ENCODE assay signal across 17 mouse cellular contexts in genomic region chr6:8716539-8716938, GRCm38 (mm10).
DNase-seq lines count a peak whose midpoint lies in the region; ATAC-seq lines count a peak whose summit lies in the region.
"Had no signal": no experiment of that assay in that cellular context is flagged by ENCODE, and none has a peak within 500 bp of the region (broad histone marks: within the 10 kb centered on the region; RNA-seq: fewer than 3 reads in every experiment).

No protein-coding gene starts in this region.

- H3K4me2 ChIP-seq in limb, embryonic 13.5 days (replicated peaks): no peak overlapping the region
- no peak overlapping the region for H3K4me2 ChIP-seq in forebrain, embryonic 13.5 days
- H3K4me2 ChIP-seq: embryonic facial prominence, embryonic 12.5 days had no signal

- H3K27me3 ChIP-seq in limb, embryonic 13.5 days: no peaks in the 10 kb centered on the region
- H3K27me3 ChIP-seq in limb, embryonic 10.5 days (ENCODE audit: low read depth, poor library complexity, severe bottlenecking): no peaks in the 10 kb centered on the region
- no peaks in the 10 kb centered on the region for H3K27me3 ChIP-seq in forebrain, embryonic 13.5 days
- H3K27me3 ChIP-seq: embryonic facial prominence, embryonic 12.5 days had no signal

- no peaks in the 10 kb centered on the region for H3K9me3 ChIP-seq in limb, embryonic 13.5 days
- H3K9me3 ChIP-seq in limb, embryonic 10.5 days (replicated peaks): no peaks in the 10 kb centered on the region
- no peaks in the 10 kb centered on the region for H3K9me3 ChIP-seq in forebrain, embryonic 13.5 days (replicated peaks)
- H3K9me3 ChIP-seq: embryonic facial prominence, embryonic 10.5 days; embryonic facial prominence, embryonic 12.5 days had no signal

- ATAC-seq in limb, embryonic 13.5 days (ENCODE audit: low FRiP score, low read depth): peak; percentile 19; the same call in 1 of the 2 replicates
- peak; percentile 48 for ATAC-seq in megakaryocyte progenitor cell, adult 5-6 weeks (replicated peaks; ENCODE audit: poor library complexity)
- ATAC-seq in forebrain, embryonic 13.5 days: no peak
- ATAC-seq: forebrain, embryonic 14.5 days; forebrain, embryonic 16.5 days had no signal

- WGBS in limb, embryonic 13.5 days: 82% methylated on average over 2 of the region's 2 CpGs
- 93% methylated on average over 2 of the region's 2 CpGs for WGBS in limb, embryonic 10.5 days
- WGBS in forebrain, embryonic 13.5 days: 95% methylated on average over 2 of the region's 2 CpGs

- no peak overlapping the region for H3K4me3 ChIP-seq in limb, embryonic 13.5 days
- H3K4me3 ChIP-seq in limb, embryonic 10.5 days: no peak overlapping the region
- no peak overlapping the region for H3K4me3 ChIP-seq in brown adipose tissue, adult 24 weeks (ENCODE audit: insufficient read depth, low read depth, low read length)
- no peak overlapping the region for H3K4me3 ChIP-seq in forebrain, embryonic 13.5 days
- H3K4me3 ChIP-seq: embryonic facial prominence, embryonic 10.5 days; embryonic facial prominence, embryonic 12.5 days had no signal

- no peak for DNase-seq in limb, embryonic 10.5 days (ENCODE audit: low spot score)
- no peak for DNase-seq in adrenal gland, adult 2 months
- DNase-seq: adrenal gland, postnatal 10 days; adrenal gland, postnatal 25 days; cerebellum, adult 11-12 months; cerebellum, adult 2 months; cerebellum, adult 9-10 months; cerebellum, postnatal 10 days; cerebellum, postnatal 25 days had no signal

- no peaks in the 10 kb centered on the region for H3K36me3 ChIP-seq in limb, embryonic 13.5 days
- no peaks in the 10 kb centered on the region for H3K36me3 ChIP-seq in limb, embryonic 10.5 days
- no peaks in the 10 kb centered on the region for H3K36me3 ChIP-seq in forebrain, embryonic 13.5 days (ENCODE audit: poor library complexity, severe bottlenecking)
- H3K36me3 ChIP-seq: embryonic facial prominence, embryonic 10.5 days; embryonic facial prominence, embryonic 12.5 days had no signal

- no peak overlapping the region for H3K9ac ChIP-seq in limb, embryonic 13.5 days
- no peak overlapping the region for H3K9ac ChIP-seq in forebrain, embryonic 13.5 days
- H3K9ac ChIP-seq: embryonic facial prominence, embryonic 12.5 days had no signal

- H3K27ac ChIP-seq in limb, embryonic 13.5 days: no peak overlapping the region
- H3K27ac ChIP-seq in limb, embryonic 10.5 days: no peak overlapping the region
- H3K27ac ChIP-seq in brown adipose tissue, adult 24 weeks (replicated peaks; ENCODE audit: low read depth, low read length): peak overlapping the region; percentile 56
- no peak overlapping the region for H3K27ac ChIP-seq in forebrain, embryonic 13.5 days
- H3K27ac ChIP-seq: embryonic facial prominence, embryonic 10.5 days; embryonic facial prominence, embryonic 12.5 days had no signal

- peaks cover 13% of the 10 kb centered on the region for H3K4me1 ChIP-seq in limb, embryonic 13.5 days
- peaks cover 8% of the 10 kb centered on the region; the same call in 1 of the 2 replicates for H3K4me1 ChIP-seq in limb, embryonic 10.5 days
- H3K4me1 ChIP-seq in brown adipose tissue, adult 24 weeks (ENCODE audit: control insufficient read depth, insufficient read depth, insufficient read length, low read length): no peaks in the 10 kb centered on the region
- H3K4me1 ChIP-seq in forebrain, embryonic 13.5 days: no peaks in the 10 kb centered on the region
- H3K4me1 ChIP-seq: embryonic facial prominence, embryonic 10.5 days; embryonic facial prominence, embryonic 12.5 days had no signal
